Mouse (Mus musculus): ENCODE measurements around the gene Camk1d. TPM values are rescaled to one million over a fixed set of nuclear protein-coding genes. Genes with fewer than 3 reads are reported as not detected.

Camk1d gene
- polyA plus RNA-seq, 1 experiment from 2014 or later: 1.5 TPM

DNA sequence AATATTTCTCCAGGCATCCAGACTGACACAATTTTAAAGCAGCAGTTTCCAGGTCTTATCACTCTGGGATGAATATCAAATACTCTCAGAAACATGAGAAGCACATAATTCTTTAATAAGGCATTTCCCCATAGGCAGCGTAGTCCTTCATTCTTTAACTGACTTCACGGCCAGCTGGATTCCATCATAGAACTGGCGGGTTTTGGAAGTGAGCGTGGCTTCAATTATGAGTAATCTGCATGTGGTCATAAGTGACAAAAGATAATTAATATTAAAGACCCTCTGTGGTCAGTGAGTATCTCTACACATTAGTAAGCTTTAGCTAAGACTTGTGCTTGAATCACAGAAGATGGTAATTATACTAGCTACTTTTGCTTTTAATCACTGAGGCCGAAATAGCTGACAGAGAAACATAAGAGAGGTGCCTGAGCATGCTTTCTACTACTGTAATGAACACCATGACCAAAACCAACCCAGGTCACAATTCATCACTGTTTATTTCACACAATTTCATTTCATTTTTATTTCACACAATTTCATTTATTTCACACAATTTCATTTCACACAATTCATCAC, 293.6 kb downstream of the Camk1d start:
- H3K27me3 ChIP-seq (ENCODE audit: insufficient read depth, low read length): no peaks in the 10 kb centered on the region
- H3K27ac ChIP-seq (ENCODE audit: low read length): no peak overlapping the region
- H3K4me2 ChIP-seq (replicated peaks; ENCODE audit: low read depth, low read length): no peak overlapping the region
- WGBS: 72% methylated on average over 5 of the region's 5 CpGs
- H3K9me3 ChIP-seq (ENCODE audit: low read length): no peaks in the 10 kb centered on the region
- no peaks in the 10 kb centered on the region for H3K36me3 ChIP-seq (ENCODE audit: insufficient read depth, low read length)
- ATAC-seq (ENCODE audit: low FRiP score, low TSS enrichment): no peak
- H3K4me3 ChIP-seq (ENCODE audit: low read length): no peak overlapping the region
- 0 out of 2 replicates have a peak, but pooled peaks cover 6% of the 10 kb centered on the region for H3K4me1 ChIP-seq (ENCODE audit: insufficient read depth, low read length)
- H3K9ac ChIP-seq (replicated peaks; ENCODE audit: low read length): no peak overlapping the region

DNA sequence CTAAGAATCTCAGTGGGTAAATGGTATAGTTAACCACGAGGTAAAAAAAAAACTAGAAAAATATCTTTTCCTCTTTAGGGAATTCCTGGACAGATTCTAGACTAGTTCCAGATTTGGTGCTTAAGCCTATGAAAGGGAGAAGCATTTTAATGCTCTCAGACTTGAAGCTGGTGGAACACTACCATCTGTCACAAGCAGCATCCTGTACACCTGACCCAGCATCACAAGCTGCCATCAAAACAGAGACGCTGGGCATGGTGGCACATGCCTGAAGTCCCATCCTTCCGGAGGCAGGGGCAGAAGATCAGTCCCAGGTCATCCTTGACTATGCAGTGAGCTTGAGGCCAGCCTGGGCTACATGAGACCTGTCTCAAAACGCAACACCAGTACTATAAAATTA, 295.5 kb downstream of the Camk1d start:
- WGBS: 86% methylated on average over 4 of the region's 4 CpGs

DNA sequence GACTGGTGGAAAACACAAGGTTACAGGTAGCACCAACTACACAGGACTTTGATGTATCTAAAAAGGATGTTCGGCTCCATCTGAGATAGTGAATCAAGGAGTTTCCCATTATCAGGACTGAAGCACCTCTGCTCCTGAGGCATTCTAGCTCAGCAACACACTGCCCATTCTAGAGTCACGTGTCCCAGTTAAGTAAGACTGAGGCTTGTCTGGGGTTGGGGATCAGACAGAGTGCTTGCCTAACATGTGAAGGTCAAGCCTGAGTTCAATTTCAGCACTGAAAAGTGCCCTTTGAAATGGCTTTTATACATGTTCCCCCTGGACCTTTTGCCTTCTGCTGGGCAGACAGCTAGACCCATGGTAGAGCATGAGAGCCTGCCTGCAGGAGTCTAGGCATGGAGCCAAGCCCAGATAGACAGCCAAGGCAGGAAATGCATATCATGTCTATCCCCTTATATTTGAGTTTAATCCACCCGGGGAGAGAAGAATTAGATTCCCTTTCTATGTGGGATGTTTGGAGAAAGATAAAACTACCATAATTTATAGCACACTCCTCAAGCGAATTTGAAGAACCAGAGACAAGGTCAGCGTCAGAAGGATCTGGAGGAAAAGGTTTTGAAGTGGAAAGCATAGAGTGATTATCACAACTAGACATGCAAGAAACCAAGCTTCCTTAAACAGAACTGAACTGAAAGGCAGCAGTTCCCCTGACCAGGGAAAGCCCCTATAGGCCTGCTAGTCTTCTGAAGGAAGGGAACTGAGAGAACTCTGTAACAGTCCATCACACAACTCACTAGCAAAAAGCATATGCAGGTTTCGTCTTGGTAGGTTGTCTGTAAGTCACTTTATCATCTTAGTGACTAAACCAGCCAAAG, 296.9 kb downstream of the Camk1d start:
- no peaks in the 10 kb centered on the region for H3K36me3 ChIP-seq (ENCODE audit: insufficient read depth, low read length)
- H3K27me3 ChIP-seq (ENCODE audit: insufficient read depth, low read length): no peaks in the 10 kb centered on the region
- peak overlapping the region; percentile 23; the same call in 1 of the 2 replicates for H3K27ac ChIP-seq (ENCODE audit: low read length)
- no peak for ATAC-seq (ENCODE audit: low FRiP score, low TSS enrichment)
- no peaks in the 10 kb centered on the region for H3K9me3 ChIP-seq (ENCODE audit: low read length)
- no peak overlapping the region for H3K9ac ChIP-seq (replicated peaks; ENCODE audit: low read length)
- WGBS: 55% methylated on average over 6 of the region's 6 CpGs
- H3K4me3 ChIP-seq (ENCODE audit: low read length): no peak overlapping the region
- 0 out of 2 replicates have a peak, but pooled peaks cover 6% of the 10 kb centered on the region for H3K4me1 ChIP-seq (ENCODE audit: insufficient read depth, low read length)
- no peak overlapping the region for H3K4me2 ChIP-seq (replicated peaks; ENCODE audit: low read depth, low read length)

More for the DNA sequence above, 295.5 kb downstream of the Camk1d start:
- Histone ChIP-seq H3K36me3 (ENCODE audit: insufficient read depth, low read length) (no peaks in the 10 kb centered on the region), H3K4me3 (ENCODE audit: low read length) (no peak overlapping the region), H3K4me1 (ENCODE audit: insufficient read depth, low read length) (0 out of 2 replicates have a peak, but pooled peaks cover 6% of the 10 kb centered on the region), H3K27me3 (ENCODE audit: insufficient read depth, low read length) (no peaks in the 10 kb centered on the region), H3K4me2 (replicated peaks; ENCODE audit: low read depth, low read length) (no peak overlapping the region), H3K27ac (ENCODE audit: low read length) (no peak overlapping the region), H3K9ac (replicated peaks; ENCODE audit: low read length) (no peak overlapping the region), H3K9me3 (ENCODE audit: low read length) (no peaks in the 10 kb centered on the region)
- ATAC-seq (ENCODE audit: low FRiP score, low TSS enrichment): no peak

DNA sequence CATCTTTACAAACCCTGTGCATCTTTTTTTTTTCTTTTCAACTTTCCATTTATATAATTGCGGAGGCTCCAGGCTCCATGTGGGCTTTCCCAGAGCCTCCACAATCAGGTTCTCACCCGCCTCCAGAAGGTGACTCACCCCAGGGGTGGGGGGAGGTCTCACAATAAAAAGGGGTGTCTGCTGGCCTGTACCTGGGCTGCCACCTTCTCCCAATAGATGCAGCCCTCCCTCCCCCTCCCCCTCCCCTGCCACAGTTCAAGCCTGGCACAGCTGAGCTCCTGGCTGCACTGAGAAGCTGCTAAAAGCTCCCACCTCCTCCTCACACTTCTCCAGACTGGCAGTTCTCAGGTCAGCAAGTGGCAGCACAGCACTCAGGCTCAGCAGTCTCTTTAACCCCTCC, 302.5 kb downstream of the Camk1d start:
- Histone ChIP-seq H3K4me1 (ENCODE audit: insufficient read depth, low read length) (no peaks in the 10 kb centered on the region), H3K4me2 (replicated peaks; ENCODE audit: low read depth, low read length) (no peak overlapping the region), H3K36me3 (ENCODE audit: insufficient read depth, low read length) (no peaks in the 10 kb centered on the region), H3K9me3 (ENCODE audit: low read length) (no peaks in the 10 kb centered on the region), H3K27me3 (ENCODE audit: insufficient read depth, low read length) (no peaks in the 10 kb centered on the region), H3K9ac (replicated peaks; ENCODE audit: low read length) (no peak overlapping the region), H3K27ac (ENCODE audit: low read length) (no peak overlapping the region), H3K4me3 (ENCODE audit: low read length) (no peak overlapping the region)
- 45% methylated on average over 2 of the region's 2 CpGs for WGBS
- ATAC-seq (ENCODE audit: low FRiP score, low TSS enrichment): no peak

DNA sequence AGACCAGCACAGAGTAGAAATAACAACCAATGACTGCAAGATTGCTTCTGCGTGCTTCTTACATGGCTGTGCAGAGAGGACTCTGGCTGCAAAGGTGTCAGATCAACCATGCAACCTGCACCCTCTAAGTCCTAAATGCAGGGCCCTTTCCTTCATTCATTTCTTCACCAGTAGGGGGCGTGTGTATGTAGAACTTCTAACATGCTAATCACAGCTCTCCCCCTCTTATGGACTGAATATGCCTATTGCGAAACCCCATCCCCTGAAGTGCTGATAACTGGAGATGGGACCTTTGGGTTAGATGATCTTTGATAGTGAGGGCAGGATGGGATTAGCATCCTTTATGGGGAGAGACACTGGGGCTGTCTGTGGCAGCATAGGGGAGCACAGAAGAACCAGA, 310.5 kb downstream of the Camk1d start:
- ATAC-seq (ENCODE audit: low FRiP score, low TSS enrichment): no peak
- Histone ChIP-seq H3K27me3 (ENCODE audit: insufficient read depth, low read length) (no peaks in the 10 kb centered on the region), H3K4me1 (ENCODE audit: insufficient read depth, low read length) (no peaks in the 10 kb centered on the region), H3K4me2 (replicated peaks; ENCODE audit: low read depth, low read length) (no peak overlapping the region), H3K9ac (replicated peaks; ENCODE audit: low read length) (no peak overlapping the region), H3K27ac (ENCODE audit: low read length) (no peak overlapping the region), H3K36me3 (ENCODE audit: insufficient read depth, low read length) (no peaks in the 10 kb centered on the region), H3K4me3 (ENCODE audit: low read length) (no peak overlapping the region), H3K9me3 (ENCODE audit: low read length) (no peaks in the 10 kb centered on the region)
- WGBS: 60% methylated on average over 3 of the region's 3 CpGs

DNA sequence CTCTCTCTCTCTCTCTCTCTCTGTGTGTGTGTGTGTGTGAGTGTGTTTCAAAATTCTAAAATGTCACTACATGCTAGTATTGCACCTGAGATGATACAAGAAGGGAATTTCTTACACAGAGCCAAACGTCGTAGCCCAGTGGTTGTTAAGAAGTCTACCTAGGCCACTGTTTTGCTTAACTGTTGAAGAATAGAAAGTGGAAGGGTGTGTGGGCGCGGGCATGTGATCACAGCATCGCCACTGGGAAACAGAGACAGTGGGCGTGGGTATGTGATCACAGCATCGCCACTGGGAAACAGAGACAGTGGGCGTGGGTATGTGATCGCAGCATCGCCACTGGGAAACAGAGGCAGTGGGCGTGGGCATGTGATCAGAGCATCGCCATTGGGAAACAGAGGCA, 312.3 kb downstream of the Camk1d start:
- no peak overlapping the region for H3K4me2 ChIP-seq (replicated peaks; ENCODE audit: low read depth, low read length)
- H3K36me3 ChIP-seq (ENCODE audit: insufficient read depth, low read length): no peaks in the 10 kb centered on the region
- H3K27ac ChIP-seq (ENCODE audit: low read length): no peak overlapping the region
- WGBS: 86% methylated on average over 12 of the region's 12 CpGs
- no peaks in the 10 kb centered on the region for H3K9me3 ChIP-seq (ENCODE audit: low read length)
- no peaks in the 10 kb centered on the region for H3K27me3 ChIP-seq (ENCODE audit: insufficient read depth, low read length)
- H3K4me1 ChIP-seq (ENCODE audit: insufficient read depth, low read length): no peaks in the 10 kb centered on the region
- H3K4me3 ChIP-seq (ENCODE audit: low read length): no peak overlapping the region
- no peak overlapping the region for H3K9ac ChIP-seq (replicated peaks; ENCODE audit: low read length)
- ATAC-seq (ENCODE audit: low FRiP score, low TSS enrichment): no peak

DNA sequence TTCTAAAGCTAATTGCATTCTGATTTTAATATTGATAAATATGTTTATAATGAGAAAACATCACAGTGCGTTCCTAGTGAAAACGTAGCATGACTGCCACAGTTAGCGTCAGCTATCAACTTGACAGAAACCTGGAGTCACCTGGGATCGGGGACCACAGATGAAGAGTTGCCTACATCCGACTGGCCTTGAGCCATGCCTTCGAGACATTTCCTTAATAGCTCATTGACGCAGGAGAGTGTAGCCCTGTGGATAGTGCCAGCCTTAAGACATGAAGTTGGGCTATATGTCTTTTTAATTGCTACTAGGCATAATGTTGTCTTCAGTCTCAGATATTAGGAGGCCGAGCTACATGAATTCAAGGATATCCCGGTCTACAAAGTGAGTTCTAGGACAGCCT, 315.8 kb downstream of the Camk1d start:
- Histone ChIP-seq H3K27ac (ENCODE audit: low read length) (no peak overlapping the region), H3K4me1 (ENCODE audit: insufficient read depth, low read length) (no peaks in the 10 kb centered on the region), H3K9me3 (ENCODE audit: low read length) (no peaks in the 10 kb centered on the region), H3K36me3 (ENCODE audit: insufficient read depth, low read length) (no peaks in the 10 kb centered on the region), H3K27me3 (ENCODE audit: insufficient read depth, low read length) (no peaks in the 10 kb centered on the region), H3K9ac (replicated peaks; ENCODE audit: low read length) (no peak overlapping the region), H3K4me3 (ENCODE audit: low read length) (no peak overlapping the region), H3K4me2 (replicated peaks; ENCODE audit: low read depth, low read length) (no peak overlapping the region)
- no peak for ATAC-seq (ENCODE audit: low FRiP score, low TSS enrichment)
- WGBS: 88% methylated on average over 9 of the region's 9 CpGs

DNA sequence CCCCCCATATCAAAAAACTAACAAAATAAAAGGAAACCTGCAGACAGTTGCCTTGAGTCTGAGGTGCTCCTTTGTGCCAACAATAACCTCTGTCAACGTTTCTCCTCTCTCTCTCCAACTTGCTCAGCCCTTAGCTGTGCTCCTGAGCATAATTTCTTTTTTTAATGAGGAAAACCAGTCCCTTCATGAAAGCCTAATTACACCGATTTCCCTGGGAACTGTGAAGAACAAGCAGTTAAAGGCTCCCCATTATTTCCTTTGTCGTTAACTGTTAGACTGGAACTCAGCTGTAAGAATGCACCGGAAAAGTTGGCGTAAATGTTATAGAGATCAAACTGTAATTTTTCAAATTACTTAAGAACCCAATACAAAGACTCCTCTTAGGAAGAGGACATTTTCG, 316.3 kb downstream of the Camk1d start:
- Histone ChIP-seq H3K9ac (replicated peaks; ENCODE audit: low read length) (no peak overlapping the region), H3K9me3 (ENCODE audit: low read length) (no peaks in the 10 kb centered on the region), H3K4me2 (replicated peaks; ENCODE audit: low read depth, low read length) (no peak overlapping the region), H3K27me3 (ENCODE audit: insufficient read depth, low read length) (no peaks in the 10 kb centered on the region), H3K36me3 (ENCODE audit: insufficient read depth, low read length) (no peaks in the 10 kb centered on the region), H3K4me1 (ENCODE audit: insufficient read depth, low read length) (no peaks in the 10 kb centered on the region), H3K4me3 (ENCODE audit: low read length) (no peak overlapping the region), H3K27ac (ENCODE audit: low read length) (no peak overlapping the region)
- WGBS: 74% methylated on average over 6 of the region's 6 CpGs
- no peak for ATAC-seq (ENCODE audit: low FRiP score, low TSS enrichment)

DNA sequence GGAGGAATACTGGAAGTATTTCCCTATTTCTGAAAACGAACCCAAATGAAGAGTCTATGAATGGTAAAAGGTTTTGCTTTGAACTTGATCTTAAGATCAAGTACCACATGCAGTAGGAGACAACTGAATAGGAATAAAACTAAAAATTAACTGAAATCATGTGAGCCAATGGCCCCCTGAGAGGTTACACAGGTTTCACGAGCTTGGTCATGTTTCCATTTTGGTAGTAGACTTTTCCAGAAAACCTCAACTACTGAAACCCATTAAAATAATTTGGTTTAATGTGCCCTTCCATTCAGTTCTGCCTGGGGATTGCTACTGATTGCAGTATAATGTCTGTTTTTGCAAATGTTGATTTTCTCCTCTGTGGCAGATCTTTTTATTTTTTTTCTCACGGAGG, 316.8 kb downstream of the Camk1d start:
- 72% methylated on average over 3 of the region's 3 CpGs for WGBS
- no peak overlapping the region for H3K4me3 ChIP-seq (ENCODE audit: low read length)
- no peaks in the 10 kb centered on the region for H3K27me3 ChIP-seq (ENCODE audit: insufficient read depth, low read length)
- H3K9ac ChIP-seq (replicated peaks; ENCODE audit: low read length): no peak overlapping the region
- no peak overlapping the region for H3K27ac ChIP-seq (ENCODE audit: low read length)
- H3K9me3 ChIP-seq (ENCODE audit: low read length): no peaks in the 10 kb centered on the region
- H3K4me2 ChIP-seq (replicated peaks; ENCODE audit: low read depth, low read length): no peak overlapping the region
- ATAC-seq (ENCODE audit: low FRiP score, low TSS enrichment): no peak
- H3K36me3 ChIP-seq (ENCODE audit: insufficient read depth, low read length): no peaks in the 10 kb centered on the region
- H3K4me1 ChIP-seq (ENCODE audit: insufficient read depth, low read length): no peaks in the 10 kb centered on the region

DNA sequence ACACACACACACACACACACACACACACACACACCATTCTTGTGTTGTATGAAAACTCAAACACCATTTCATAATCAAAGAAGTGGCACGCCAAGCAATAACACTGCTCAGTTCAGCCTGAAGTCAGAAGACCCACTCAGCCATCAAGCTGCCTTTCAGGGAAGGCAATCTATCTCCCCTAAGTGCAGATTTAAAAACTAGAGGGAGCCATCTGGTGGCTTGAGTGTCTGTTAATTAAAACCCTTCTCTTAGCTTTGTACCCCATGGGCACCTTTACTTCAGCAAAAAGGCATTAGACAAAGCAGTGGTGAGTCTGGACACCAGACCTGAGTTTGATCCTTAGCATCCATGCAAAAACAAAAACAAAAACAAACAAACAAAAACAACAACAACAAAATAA, 317.9 kb downstream of the Camk1d start:
- WGBS: 63% methylated on average over 1 of the region's 1 CpGs
- H3K9ac ChIP-seq (replicated peaks; ENCODE audit: low read length): no peak overlapping the region
- H3K4me1 ChIP-seq (ENCODE audit: insufficient read depth, low read length): no peaks in the 10 kb centered on the region
- no peaks in the 10 kb centered on the region for H3K9me3 ChIP-seq (ENCODE audit: low read length)
- H3K27ac ChIP-seq (ENCODE audit: low read length): no peak overlapping the region
- ATAC-seq (ENCODE audit: low FRiP score, low TSS enrichment): no peak
- no peaks in the 10 kb centered on the region for H3K36me3 ChIP-seq (ENCODE audit: insufficient read depth, low read length)
- H3K4me3 ChIP-seq (ENCODE audit: low read length): no peak overlapping the region
- no peak overlapping the region for H3K4me2 ChIP-seq (replicated peaks; ENCODE audit: low read depth, low read length)
- no peaks in the 10 kb centered on the region for H3K27me3 ChIP-seq (ENCODE audit: insufficient read depth, low read length)
